Mouse (Mus musculus) forebrain, embryonic 11.5 days (tissue): ENCODE data around the gene Fam207a. TPM values are rescaled to one million over a fixed set of nuclear protein-coding genes. Genes with fewer than 3 reads are reported as not detected.

Experiments used
- ATAC-seq: fragments of 200-750 bp; cut with Nextera tagmentation; replicated peaks from 2 replicates; pipeline ENCODE4 v1.8.0; 2017; ENCODE audit warnings: moderate TSS enrichment; ENCODE audit not compliant: low FRiP score
- DNase-seq: peaks from one replicate; pipeline ENCODE4 v3.0.0-alpha.2; 2017; ENCODE audit warnings: low spot score
- H3K27ac ChIP-seq: fragments of 300-500 bp; sonication (generic); 2 replicates; pipeline ENCODE4 v1.5.1; 2014; ENCODE audit warnings: low read depth, low read length
- H3K27me3 ChIP-seq: fragments of 300-500 bp; sonication (generic); 2 replicates; pipeline ENCODE4 v1.6.1; 2014; ENCODE audit warnings: mild to moderate bottlenecking, low read length, mixed read lengths; ENCODE audit not compliant: control insufficient read depth, insufficient read depth
- H3K36me3 ChIP-seq: fragments of 300-500 bp; sonication (generic); 2 replicates; pipeline ENCODE4 v1.6.1; 2014; ENCODE audit warnings: mild to moderate bottlenecking, low read length, moderate library complexity, mixed read lengths; ENCODE audit not compliant: control insufficient read depth, insufficient read depth
- H3K4me1 ChIP-seq: fragments of 300-500 bp; sonication (generic); replicated peaks from 2 replicates; pipeline ENCODE4 v1.6.1; 2014; ENCODE audit warnings: low read length, mixed read lengths; ENCODE audit not compliant: control insufficient read depth, insufficient read depth
- H3K4me2 ChIP-seq: fragments of 300-500 bp; sonication (generic); 2 replicates; pipeline ENCODE4 v1.6.1; 2014; ENCODE audit warnings: low read depth, mild to moderate bottlenecking, low read length, moderate library complexity, mixed read lengths; ENCODE audit not compliant: severe bottlenecking
- H3K4me3 ChIP-seq: fragments of 300-500 bp; sonication (generic); 2 replicates; pipeline ENCODE4 v1.5.1; 2014; ENCODE audit warnings: low read depth, low read length
- H3K9ac ChIP-seq: fragments of 300-500 bp; sonication (generic); 2 replicates; pipeline ENCODE4 v1.6.1; 2014; ENCODE audit warnings: low read length
- H3K9me3 ChIP-seq: fragments of 300-500 bp; sonication (generic); 2 replicates; pipeline ENCODE4 v1.6.1; 2016; ENCODE audit warnings: low read length, mixed read lengths; ENCODE audit not compliant: control insufficient read depth
- WGBS: fragments of 180-500 bp; shearing (Covaris S2); extraction: QIAGEN DNeasy Blood & Tissue Kit; methylation state at CpG from one replicate; pipeline ENCODE4 v1.1.7; 2014; 5-methylcytosine and 5-hydroxymethylcytosine counted together
- polyA plus RNA-seq: library from polyadenylated mRNA; unstranded; fragments of >200 nt; fragmentation: Nextera tagmentation; extraction: Ambion mirVana; gene quantifications from 2 replicates; pipeline ENCODE4 v1.2.1, GENCODE M21; 2014

Gene Fam207a
- polyA plus RNA-seq, 1 experiment from 2014 or later, result 40.6 TPM

GRCm38 (mm10) chr10:77522746-77523145 lies 7.2 kb upstream of the Fam207a start:
- Histone ChIP-seq H3K27me3 (no peaks in the 10 kb centered on the region), H3K4me3 (peak overlapping the region; percentile 23; the same call in 1 of the 2 replicates), H3K9ac (peak overlapping the region; percentile 56; the same call in 1 of the 2 replicates), H3K36me3 (no peaks in the 10 kb centered on the region), H3K4me1 (no peaks in the 10 kb centered on the region), H3K9me3 (no peaks in the 10 kb centered on the region), H3K27ac (no peak overlapping the region), H3K4me2 (peak overlapping the region; percentile 54)
- DNase-seq (no peak), ATAC-seq (no peak)
- WGBS, result 56% methylated on average over 12 of the region's 12 CpGs

- no peak overlapping the region for H3K27ac ChIP-seq
- H3K4me2 ChIP-seq, result peak overlapping the region; percentile 54
- no peaks in the 10 kb centered on the region for H3K9me3 ChIP-seq
- H3K4me1 ChIP-seq, result no peaks in the 10 kb centered on the region
- DNase-seq (peak; percentile 58), ATAC-seq (no peak)
- peak overlapping the region; percentile 23 for H3K4me3 ChIP-seq
- no peaks in the 10 kb centered on the region for H3K36me3 ChIP-seq
- 15% methylated on average over 18 of the region's 18 CpGs for WGBS
- no peaks in the 10 kb centered on the region for H3K27me3 ChIP-seq
- H3K9ac ChIP-seq, result peak overlapping the region; percentile 56
These were observed 6.6 kb upstream of the Fam207a start for GRCm38 (mm10) chr10:77522021-77522731.

- DNase-seq (no peak), ATAC-seq (no peak)
- H3K4me1 ChIP-seq, result peaks cover 5% of the 10 kb centered on the region; the same call in 1 of the 2 replicates
- H3K4me3 ChIP-seq, result no peak overlapping the region
- no peak overlapping the region for H3K9ac ChIP-seq
- 93% methylated on average over 5 of the region's 5 CpGs for WGBS
- no peaks in the 10 kb centered on the region for H3K36me3 ChIP-seq
- no peaks in the 10 kb centered on the region for H3K27me3 ChIP-seq
- no peak overlapping the region for H3K4me2 ChIP-seq
- H3K27ac ChIP-seq, result no peak overlapping the region
- no peaks in the 10 kb centered on the region for H3K9me3 ChIP-seq
These were observed 4.9 kb upstream of the Fam207a start for GRCm38 (mm10) chr10:77520497-77520896.

- Histone ChIP-seq H3K9ac (no peak overlapping the region), H3K4me3 (no peak overlapping the region), H3K9me3 (no peaks in the 10 kb centered on the region), H3K27ac (no peak overlapping the region), H3K36me3 (no peaks in the 10 kb centered on the region), H3K4me1 (peaks cover 9% of the 10 kb centered on the region; the same call in 1 of the 2 replicates), H3K4me2 (no peak overlapping the region), H3K27me3 (no peaks in the 10 kb centered on the region)
- DNase-seq (no peak), ATAC-seq (no peak)
- WGBS, result 84% methylated on average over 3 of the region's 3 CpGs
These were observed 3.6 kb upstream of the Fam207a start for GRCm38 (mm10) chr10:77519191-77519590.

GRCm38 (mm10) chr10:77517801-77518200 lies 2.2 kb upstream of the Fam207a start:
- no peak overlapping the region; the same call in 1 of the 2 replicates for H3K9ac ChIP-seq
- H3K36me3 ChIP-seq, result no peaks in the 10 kb centered on the region
- DNase-seq (no peak), ATAC-seq (no peak)
- H3K27ac ChIP-seq, result no peak overlapping the region
- WGBS, result 85% methylated on average over 5 of the region's 5 CpGs
- no peak overlapping the region for H3K4me3 ChIP-seq
- no peaks in the 10 kb centered on the region for H3K9me3 ChIP-seq
- peaks cover 9% of the 10 kb centered on the region; the same call in 1 of the 2 replicates for H3K4me1 ChIP-seq
- H3K27me3 ChIP-seq, result no peaks in the 10 kb centered on the region
- H3K4me2 ChIP-seq, result no peak overlapping the region

- Histone ChIP-seq H3K27me3 (no peaks in the 10 kb centered on the region), H3K4me3 (no peak overlapping the region), H3K27ac (no peak overlapping the region), H3K4me2 (no peak overlapping the region; the same call in 1 of the 2 replicates), H3K4me1 (peaks cover 9% of the 10 kb centered on the region; the same call in 1 of the 2 replicates), H3K9ac (peak overlapping the region; percentile 14; the same call in 1 of the 2 replicates), H3K9me3 (no peaks in the 10 kb centered on the region), H3K36me3 (no peaks in the 10 kb centered on the region)
- 20% methylated on average over 20 of the region's 20 CpGs for WGBS
- ATAC-seq (peak; percentile 38), DNase-seq (peak; percentile 81)
These were observed 1.6 kb upstream of the Fam207a start for GRCm38 (mm10) chr10:77517066-77517620.

GRCm38 (mm10) chr10:77516379-77516951 lies 880 bp upstream of the Fam207a start:
- Histone ChIP-seq H3K9me3 (no peaks in the 10 kb centered on the region), H3K4me3 (peak overlapping the region; percentile 95), H3K4me2 (peak overlapping the region; percentile 89), H3K4me1 (peaks cover 9% of the 10 kb centered on the region; the same call in 1 of the 2 replicates), H3K27ac (no peak overlapping the region), H3K27me3 (no peaks in the 10 kb centered on the region), H3K36me3 (no peaks in the 10 kb centered on the region), H3K9ac (peak overlapping the region; percentile 87)
- ATAC-seq (no peak), DNase-seq (no peak)
- 43% methylated on average over 14 of the region's 14 CpGs for WGBS

GRCm38 (mm10) chr10:77510225-77510982 lies 5.2 kb downstream of the Fam207a start:
- ATAC-seq, result no peak; the same call in 1 of the 2 replicates
- Histone ChIP-seq H3K4me1 (peaks cover 4% of the 10 kb centered on the region; the same call in 1 of the 2 replicates), H3K9me3 (no peaks in the 10 kb centered on the region), H3K36me3 (no peaks in the 10 kb centered on the region; the same call in 1 of the 2 replicates), H3K9ac (no peak overlapping the region), H3K27me3 (no peaks in the 10 kb centered on the region), H3K4me2 (no peak overlapping the region), H3K27ac (no peak overlapping the region), H3K4me3 (no peak overlapping the region)
- 87% methylated on average over 15 of the region's 15 CpGs for WGBS
- no peak for DNase-seq
